Mouse (Mus musculus) thymus, postnatal 14 days (tissue): ENCODE measurements around the gene Mtss1l.

Experiments
- DNase-seq: peaks from one replicate; pipeline ENCODE4 v3.0.0; 2021

Gene Mtss1l

GRCm38 (mm10) chr8:110741816-110742451 is 20.7 kb downstream of the Mtss1l start:
- no peak for DNase-seq

GRCm38 (mm10) chr8:110742452-110742818 is 21.2 kb downstream of the Mtss1l start:
- no peak for DNase-seq

- DNase-seq = no peak
Measured at GRCm38 (mm10) chr8:110745162-110745561, 23.9 kb downstream of the Mtss1l start.

GRCm38 (mm10) chr8:110746661-110747060 is 25.4 kb downstream of the Mtss1l start:
- DNase-seq = no peak

- DNase-seq = peak; percentile 57
Measured at GRCm38 (mm10) chr8:110749500-110750170, 28.4 kb downstream of the Mtss1l start.

- no peak for DNase-seq
Measured at GRCm38 (mm10) chr8:110750269-110750668, 29.0 kb downstream of the Mtss1l start.

DNA sequence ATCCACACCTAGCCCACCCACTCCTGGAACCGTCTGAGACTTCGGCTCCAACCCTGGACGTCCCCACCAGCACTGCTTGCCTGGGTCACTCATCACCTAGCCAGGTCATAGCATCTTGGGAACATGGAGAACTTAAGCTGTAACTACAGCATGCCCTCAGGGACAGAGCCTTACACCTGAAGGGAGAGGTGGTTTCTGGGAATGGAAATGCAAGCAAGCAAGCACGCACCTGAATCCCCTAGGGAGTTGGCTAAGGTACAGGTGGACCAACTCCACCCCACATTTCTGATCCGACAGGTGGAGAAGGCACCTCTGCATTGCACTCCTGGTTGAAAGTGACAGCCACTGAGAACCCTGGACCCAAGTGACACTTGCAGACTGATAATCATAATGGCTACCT is 30.2 kb downstream of the Mtss1l start:
- no peak for DNase-seq

- no peak for DNase-seq
Measured at GRCm38 (mm10) chr8:110754713-110755112, 33.4 kb downstream of the Mtss1l start.

GRCm38 (mm10) chr8:110755511-110756170 is 34.4 kb downstream of the Mtss1l start:
- no peak for DNase-seq

DNA sequence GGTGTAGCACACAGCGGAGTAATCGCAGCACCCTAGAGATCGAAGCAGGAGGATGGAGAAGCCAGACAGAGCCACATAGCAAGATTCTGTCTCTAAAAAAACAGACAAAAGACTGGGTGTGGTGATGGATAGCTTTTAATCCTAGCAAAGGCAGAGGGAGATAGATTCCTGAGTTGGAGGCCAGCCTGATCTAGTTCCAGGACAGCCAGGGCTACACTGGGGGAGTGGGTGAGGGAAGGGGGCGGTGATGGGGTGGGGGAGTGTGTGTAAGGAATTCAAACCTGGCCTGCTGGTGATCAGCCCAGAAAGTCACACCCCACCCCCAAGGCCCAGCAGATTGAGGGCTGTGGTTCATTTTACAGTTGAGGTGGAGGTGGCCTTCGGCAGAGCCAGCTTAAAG is 34.9 kb downstream of the Mtss1l start:
- DNase-seq = no peak

DNA sequence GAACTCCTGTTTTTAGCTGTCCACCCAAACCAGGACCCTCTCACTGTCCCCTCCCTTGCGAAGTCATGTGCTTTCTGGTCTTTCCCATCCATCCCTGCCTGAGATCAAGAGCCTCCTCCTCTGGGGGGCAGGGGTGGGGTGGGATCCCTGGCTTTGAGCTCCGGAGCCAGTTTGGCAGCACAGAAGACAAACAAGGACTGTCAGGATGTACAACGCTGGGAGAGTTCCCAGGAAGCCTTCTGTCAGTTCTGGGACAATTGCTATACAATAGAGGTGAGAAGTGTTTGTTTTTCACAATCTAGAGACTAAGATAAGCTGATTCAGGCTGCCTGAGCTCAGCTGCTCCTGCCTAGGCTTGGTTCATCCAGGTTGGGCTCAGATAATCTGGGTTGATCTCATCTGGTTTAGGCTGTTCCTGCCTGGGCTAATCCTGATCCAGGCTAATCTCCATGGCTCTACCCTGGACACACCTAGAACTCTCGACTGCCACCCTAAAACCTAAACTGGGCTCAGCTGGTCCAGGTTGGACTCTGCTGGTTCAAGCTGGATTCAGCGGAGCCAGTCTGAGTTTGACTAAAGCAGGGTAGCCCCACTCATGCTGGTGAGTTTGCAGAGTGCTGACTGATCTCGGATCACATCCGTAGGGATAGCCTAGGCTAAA is 39.1 kb downstream of the Mtss1l start:
- no peak for DNase-seq

- DNase-seq = no peak
Measured at GRCm38 (mm10) chr8:110761185-110761584, 39.9 kb downstream of the Mtss1l start.

- DNase-seq = no peak
Measured at GRCm38 (mm10) chr8:110761988-110762387, 40.7 kb downstream of the Mtss1l start.

GRCm38 (mm10) chr8:110764671-110765070 is 43.4 kb downstream of the Mtss1l start:
- DNase-seq = no peak

DNA sequence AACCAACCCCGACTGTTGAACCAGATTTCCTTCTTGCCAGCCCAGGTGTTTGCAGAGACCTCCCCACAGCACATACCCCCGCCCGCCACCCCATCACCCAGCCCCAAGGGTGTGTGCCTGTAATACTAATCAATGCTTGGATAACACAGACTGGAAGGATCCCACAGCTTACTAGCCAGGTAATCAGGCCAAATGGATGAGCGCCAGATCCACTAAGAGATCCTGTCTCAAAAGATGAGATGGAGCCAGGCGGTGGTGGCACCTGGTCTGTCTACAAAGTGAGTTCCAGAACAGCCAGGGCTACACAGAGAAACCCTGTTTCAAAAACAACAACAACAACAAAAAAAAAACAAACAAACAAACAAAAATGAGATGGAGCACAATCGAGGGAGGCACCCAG is 46.0 kb downstream of the Mtss1l start:
- no peak for DNase-seq

DNA sequence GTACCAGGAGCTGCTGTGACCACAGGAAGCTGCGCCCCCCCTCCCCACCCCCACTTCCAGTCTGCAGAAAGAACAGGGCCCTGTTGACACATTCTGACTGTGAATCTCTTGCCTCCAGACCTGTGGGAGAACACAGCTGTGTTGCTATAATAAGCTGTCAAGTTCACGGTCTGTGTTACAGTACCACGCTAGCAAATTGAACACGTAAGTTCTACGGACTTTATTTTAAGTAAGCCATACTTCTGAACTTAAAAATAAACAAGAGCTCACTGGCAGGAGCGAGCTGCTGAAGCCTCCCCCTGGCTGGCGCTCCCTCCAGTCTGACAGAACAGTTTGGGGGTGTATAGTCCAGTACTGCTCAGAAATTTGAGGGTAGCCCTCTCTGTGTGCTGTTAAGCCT is 51.2 kb downstream of the Mtss1l start:
- DNase-seq = no peak

GRCm38 (mm10) chr8:110774047-110774446 is 52.8 kb downstream of the Mtss1l start:
- no peak for DNase-seq

DNA sequence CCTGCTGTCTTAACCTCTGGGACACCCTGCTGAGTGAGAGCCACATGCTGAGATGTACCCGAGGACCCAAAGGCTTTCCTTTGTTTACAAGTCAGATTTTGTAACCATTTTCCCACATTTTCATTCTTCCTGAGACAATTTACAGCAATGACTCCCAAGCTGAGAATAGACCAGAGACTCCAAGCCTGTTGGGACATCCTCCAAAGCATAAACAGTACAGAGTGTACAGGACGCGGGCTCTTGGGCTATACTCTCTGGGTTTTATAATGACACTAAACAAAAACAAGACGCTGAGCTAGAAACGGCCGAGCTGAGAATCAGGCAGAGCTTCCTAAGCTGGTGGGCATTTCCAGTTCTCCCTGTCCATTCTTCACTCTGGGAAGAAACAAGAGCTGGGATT is 53.4 kb downstream of the Mtss1l start:
- no peak for DNase-seq

DNA sequence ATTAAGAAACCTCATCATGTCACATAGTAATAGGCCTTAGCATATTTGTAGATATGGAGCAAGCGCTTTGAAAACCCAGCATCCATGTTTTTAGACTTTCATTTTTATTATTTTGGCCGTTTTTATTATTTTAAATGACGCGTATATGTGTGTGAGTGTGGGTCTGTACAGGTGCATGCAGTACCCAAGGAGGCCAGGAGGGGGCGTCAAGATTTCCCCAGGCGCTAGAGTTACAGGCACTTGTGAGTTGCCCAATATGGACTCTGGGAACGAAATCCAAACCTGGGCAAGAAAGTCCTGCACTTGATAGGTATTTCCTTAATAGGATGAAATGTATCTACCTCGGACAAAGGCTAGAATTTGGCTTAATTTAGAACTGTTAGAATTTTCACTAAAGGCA is 54.0 kb downstream of the Mtss1l start:
- peak; percentile 16 for DNase-seq

DNA sequence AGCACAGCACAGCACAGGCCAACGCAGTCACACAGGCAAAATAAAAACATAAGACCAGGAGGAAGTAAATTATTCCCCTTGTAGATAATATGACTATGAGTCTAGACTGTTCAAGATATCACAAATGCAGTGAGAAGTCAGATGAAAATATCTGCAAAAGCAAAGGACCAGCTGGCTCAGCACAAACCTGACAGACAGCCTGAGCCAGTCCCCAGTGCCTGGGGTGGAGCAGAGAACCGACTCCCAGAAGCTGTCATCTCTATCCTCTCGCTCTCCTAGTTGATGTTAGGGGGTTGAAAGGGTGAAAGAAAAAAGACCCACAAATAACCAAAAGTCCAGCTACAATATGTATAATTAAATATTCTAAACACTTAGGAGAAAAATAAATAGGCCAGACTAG is 54.4 kb downstream of the Mtss1l start:
- DNase-seq = no peak

- no peak for DNase-seq
Measured at GRCm38 (mm10) chr8:110776335-110776734, 55.1 kb downstream of the Mtss1l start.

DNA sequence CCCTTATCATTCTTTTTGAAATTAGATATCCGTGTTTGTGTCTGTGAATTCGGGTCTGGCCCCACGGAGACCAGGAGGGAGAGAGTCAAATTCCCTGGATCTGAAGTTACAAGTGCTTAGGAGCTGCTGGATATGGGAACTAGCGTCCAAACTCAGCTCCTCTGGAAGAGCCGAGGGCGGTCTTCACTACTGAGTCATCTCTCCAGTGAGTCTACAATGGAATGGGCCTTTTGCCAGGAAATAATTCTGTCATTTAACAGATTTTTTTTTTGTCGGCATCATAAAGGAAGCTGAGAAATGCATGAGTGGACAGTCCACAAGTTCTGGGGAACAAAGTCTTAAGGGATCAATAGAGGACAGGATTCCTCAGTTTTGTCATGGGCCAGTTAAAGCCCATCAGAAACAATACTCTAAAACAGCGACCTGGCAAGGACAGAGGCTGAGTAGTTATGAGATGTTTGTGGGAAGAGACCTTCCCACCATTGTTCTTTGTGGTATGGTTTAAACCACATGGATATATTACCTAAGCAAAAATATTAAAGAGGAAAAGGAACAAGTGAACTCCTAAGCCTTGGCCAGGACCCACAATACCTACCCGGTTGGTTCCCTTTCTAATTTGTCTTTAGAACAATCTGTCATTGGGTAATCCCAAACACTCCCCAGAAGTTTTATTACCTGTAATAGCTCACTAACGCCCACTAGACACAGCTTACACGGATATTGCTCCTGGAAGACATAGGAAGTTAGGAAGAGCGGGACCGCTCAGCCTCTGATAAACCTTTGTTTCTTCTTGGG is 58.8 kb downstream of the Mtss1l start:
- no peak for DNase-seq

DNA sequence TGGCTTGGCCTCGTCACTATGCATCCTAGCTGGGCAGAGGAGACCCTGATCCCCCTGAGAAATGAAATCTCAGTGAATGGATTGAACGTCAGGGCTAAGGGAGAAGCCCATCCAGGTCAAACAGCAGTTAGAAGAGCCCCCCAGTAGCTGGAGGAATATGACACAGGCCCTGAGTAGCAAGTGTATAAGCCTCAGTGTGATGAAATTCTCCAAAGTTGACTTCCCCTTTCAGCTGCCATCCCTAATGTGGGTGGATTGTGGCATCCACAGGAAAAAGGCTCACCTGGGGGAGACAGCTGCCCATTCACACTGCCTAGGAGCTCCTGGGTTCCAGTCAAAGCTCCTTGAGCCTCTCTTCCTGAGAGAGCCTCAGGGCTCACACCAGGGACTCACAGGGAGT is 64.1 kb downstream of the Mtss1l start:
- DNase-seq = no peak
